Mouse (Mus musculus) myocyte (in vitro differentiated cells): ENCODE measurements at regions not wholly inside any gene's neighbourhood (a gene's known extent, or its start where the extent isn't known, plus 50 kb on each side); places are given as distances from the start of the nearest gene placed in this dataset.

ENCODE experiments used
- CEBPB ChIP-seq: IDR thresholded peaks from 2 replicates; pipeline ENCODE4 v1.6.1; 2011; ENCODE audit warnings: mild to moderate bottlenecking, moderate library complexity; ENCODE audit not compliant: poor library complexity, insufficient read depth, severe bottlenecking
- E2F4 ChIP-seq: IDR thresholded peaks from one replicate; pipeline ENCODE4 v1.6.1; 2011; ENCODE audit warnings: mild to moderate bottlenecking, control low read depth, moderate library complexity; ENCODE audit not compliant: insufficient read depth
- MAX ChIP-seq: IDR thresholded peaks from one replicate; pipeline ENCODE4 v1.6.1; 2011; ENCODE audit warnings: low read depth, mild to moderate bottlenecking, control low read depth
- MYOD1 ChIP-seq, 3 experiments: IDR thresholded peaks; one replicate each; pipeline ENCODE4 v1.6.1; 2011; ENCODE audit warnings: control low read depth in 2 of 3, low read depth in 2 of 3, mild to moderate bottlenecking in 2 of 3, moderate library complexity in 1 of 3; ENCODE audit not compliant: insufficient read length in 2 of 3, control insufficient read depth in 1 of 3
- POLR2A ChIP-seq: IDR thresholded peaks from one replicate; pipeline ENCODE4 v1.6.1; 2011; ENCODE audit warnings: low read depth, mild to moderate bottlenecking, control low read depth, moderate library complexity; ENCODE audit not compliant: insufficient read length
- POLR2AphosphoS2 ChIP-seq: IDR thresholded peaks from one replicate; pipeline ENCODE4 v1.6.1; 2011; ENCODE audit warnings: low read depth, control low read depth; ENCODE audit not compliant: insufficient read length
- SRF ChIP-seq: IDR thresholded peaks from one replicate; pipeline ENCODE4 v1.6.1; 2011; ENCODE audit warnings: low read depth; ENCODE audit not compliant: control insufficient read depth, insufficient read length
- TCF12 ChIP-seq: IDR thresholded peaks from one replicate; pipeline ENCODE4 v1.6.1; 2011; ENCODE audit warnings: mild to moderate bottlenecking, control low read depth; ENCODE audit not compliant: poor library complexity, insufficient read depth, severe bottlenecking
- USF1 ChIP-seq: IDR thresholded peaks from one replicate; pipeline ENCODE4 v1.6.1; 2011; ENCODE audit warnings: low read depth, mild to moderate bottlenecking, control low read depth, moderate library complexity

GRCm38 (mm10) chr4:75329511-75330171 is 51.5 kb upstream of the Dmac1 start:
- no peak for TF ChIP-seq POLR2A
- TF ChIP-seq CEBPB, result no peak
- no peak for TF ChIP-seq POLR2AphosphoS2
- TF ChIP-seq TCF12, result no peak
- TF ChIP-seq USF1, result no peak
- TF ChIP-seq MYOD1 (IDR thresholded peaks at IDR 0.05; ENCODE audit: control insufficient read depth in 1 of 3, insufficient read length in 2 of 3, low read depth in 2 of 3), result no peak
- TF ChIP-seq SRF, result no peak
- no peak for TF ChIP-seq MAX
- no peak for TF ChIP-seq E2F4
